Mouse (Mus musculus): Measurements from ENCODE around the gene Egfem1.

Gene Egfem1

GRCm38 (mm10) chr3:29609174-29609573, 527.4 kb downstream of the Egfem1 start:
- DNase-seq: no peak

DNA sequence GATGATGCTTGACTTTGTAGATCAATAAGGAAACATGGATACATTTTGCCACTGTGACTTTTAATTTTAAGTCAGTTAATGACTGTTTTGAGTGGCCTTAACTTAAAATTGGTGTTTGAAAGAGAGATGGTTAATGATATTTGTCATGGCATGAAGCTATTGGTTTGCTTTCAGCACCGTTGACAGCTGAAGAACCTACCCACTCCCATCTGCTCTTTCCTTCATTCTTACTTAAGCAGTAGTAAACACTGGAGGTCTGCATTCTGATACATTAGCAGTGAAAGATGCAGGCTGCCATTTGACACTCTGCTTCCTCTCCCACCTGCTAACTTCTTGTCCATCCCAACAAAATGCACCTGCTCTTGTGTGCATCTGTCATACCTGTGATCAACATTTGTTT, 537.8 kb downstream of the Egfem1 start:
- DNase-seq: no peak

GRCm38 (mm10) chr3:29639819-29640218, 558.0 kb downstream of the Egfem1 start:
- DNase-seq: no peak

DNA sequence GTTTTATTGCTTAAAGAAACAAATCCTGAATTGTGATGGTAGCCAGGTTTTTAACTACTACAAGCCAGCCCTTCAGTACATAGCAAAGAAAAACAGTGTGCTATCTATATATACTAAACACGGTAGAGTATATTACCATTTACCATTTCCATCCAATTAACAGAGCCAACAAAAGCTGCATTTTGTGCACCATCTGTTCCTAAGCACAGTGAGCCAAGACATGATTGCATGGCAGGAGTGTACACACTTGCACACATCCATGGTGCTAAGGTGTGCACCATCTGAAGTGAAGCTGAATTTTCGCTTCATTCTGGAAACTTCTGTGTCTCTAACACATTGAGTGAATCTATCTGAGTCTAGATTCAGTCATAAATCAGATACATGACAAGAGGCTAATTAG, 585.0 kb downstream of the Egfem1 start:
- DNase-seq: no peak

GRCm38 (mm10) chr3:29689367-29690285, 607.8 kb downstream of the Egfem1 start:
- no peak for DNase-seq

DNA sequence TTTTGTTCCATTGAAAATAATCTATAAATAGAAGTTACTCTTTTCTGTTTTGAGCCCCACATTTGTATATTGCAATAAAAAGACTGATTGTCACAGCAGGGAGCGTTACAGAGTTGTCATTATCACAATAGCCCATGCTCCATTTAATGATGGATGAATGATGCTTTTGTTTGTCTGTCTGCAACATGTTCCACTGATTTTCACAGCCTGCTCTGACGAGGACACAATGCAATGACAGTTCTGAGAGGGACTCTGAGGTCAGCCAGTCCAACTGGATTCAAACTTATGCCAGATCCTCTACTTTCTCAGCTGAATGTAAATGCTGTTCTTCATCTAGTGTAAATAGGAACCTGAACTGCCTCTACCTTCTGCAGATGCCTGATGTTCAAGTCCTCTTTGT, 619.3 kb downstream of the Egfem1 start:
- DNase-seq: no peak

GRCm38 (mm10) chr3:29706816-29707215, 625.0 kb downstream of the Egfem1 start:
- DNase-seq: no peak

GRCm38 (mm10) chr3:29707467-29707866, 625.6 kb downstream of the Egfem1 start:
- DNase-seq: no peak

GRCm38 (mm10) chr3:29726376-29726967, 644.6 kb downstream of the Egfem1 start:
- DNase-seq: peak; percentile 14

DNA sequence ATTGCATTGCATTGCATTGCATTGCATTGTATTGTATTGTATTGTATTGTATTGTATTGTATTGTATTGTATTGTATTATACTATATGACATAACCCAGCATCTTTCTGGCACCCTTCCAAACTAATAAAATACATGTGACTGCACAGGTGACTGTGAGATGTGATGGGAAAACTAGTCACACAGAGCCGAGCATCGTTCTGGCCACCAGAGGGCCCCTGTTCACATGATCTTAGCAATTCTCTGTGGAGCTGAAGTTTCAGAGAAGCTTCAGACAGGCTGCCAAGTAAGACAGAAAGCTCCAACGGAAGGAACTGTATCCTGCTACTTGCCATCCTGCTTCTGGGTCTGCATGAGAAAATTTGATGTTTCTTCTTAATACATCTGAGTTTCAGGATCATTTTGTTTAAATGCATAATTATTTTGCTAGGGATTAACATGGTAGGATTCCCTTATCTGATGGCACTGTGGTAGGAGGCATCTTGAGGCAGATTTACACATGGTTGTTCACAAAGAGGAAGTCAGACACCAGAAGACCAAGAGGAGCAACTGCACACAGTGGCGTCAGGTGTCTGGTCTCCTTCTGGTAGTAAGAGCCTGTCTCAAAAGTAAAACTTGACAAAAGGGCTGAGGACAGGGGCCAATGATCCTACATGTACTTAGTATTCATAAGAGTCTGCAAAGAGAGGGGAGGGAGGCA, 648.4 kb downstream of the Egfem1 start:
- peak; percentile 40 for DNase-seq

- DNase-seq: no peak
These were observed 649.7 kb downstream of the Egfem1 start for GRCm38 (mm10) chr3:29731509-29731908.

DNA sequence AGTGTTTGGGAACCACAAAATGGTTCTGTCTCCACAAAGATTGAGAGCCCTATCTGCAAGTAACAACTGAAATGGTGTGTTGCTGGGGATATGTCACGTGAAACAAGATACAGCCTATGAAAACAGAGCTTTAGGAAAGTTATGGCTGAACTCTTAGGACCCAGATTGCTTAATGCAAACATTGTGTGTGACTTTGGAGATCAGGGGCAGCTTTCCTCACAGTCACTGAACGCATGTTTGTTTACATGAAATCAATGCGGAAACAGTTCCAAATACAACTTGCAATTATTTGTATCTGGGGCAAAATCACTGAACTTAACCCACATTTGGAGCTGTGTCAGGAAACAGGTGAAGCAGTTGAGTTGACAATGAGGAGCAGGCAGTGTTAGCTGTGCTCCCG, 650.8 kb downstream of the Egfem1 start:
- no peak for DNase-seq

DNA sequence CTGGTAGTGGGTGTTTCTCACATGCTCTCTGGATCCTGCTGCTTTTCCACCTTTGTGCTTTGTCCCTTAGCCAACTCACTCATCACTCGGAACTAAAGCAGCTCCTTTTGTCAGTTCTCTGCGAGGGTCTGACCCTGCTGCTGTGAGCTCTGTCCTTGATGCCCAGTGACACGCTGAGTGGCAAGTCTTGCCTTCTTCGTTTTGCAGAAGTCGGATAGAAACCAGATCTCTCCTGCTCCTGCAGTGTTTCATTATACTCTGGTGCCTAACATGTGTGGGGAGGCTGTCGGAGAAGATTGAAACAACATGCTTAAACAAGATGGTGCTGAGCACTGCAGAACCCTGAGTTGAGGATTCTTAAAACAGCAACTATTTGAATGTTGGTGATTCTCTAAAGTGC, 652.4 kb downstream of the Egfem1 start:
- no peak for DNase-seq

DNA sequence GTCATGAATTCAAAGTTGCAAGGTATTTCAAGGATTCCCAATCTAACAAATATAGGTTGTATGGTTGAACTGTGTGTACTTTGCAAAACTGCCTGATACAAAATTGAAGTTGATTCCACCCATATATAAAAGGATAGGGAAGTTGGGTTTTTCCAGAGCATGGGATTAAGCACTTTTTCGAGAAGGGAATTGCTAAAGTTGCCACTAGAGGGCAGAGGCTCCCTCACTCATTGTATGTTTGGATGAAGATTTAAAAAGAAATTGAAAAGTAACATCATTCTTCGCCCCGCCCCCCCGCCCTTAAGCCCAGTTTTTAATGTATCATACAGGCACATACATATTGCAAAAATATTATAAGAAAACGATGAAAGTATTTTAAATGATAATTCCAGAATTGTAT, 657.5 kb downstream of the Egfem1 start:
- peak; percentile 26 for DNase-seq

All from lung, postnatal 14 days (tissue).